Mouse (Mus musculus) brain, adult 2 months (tissue): Measurements from ENCODE around the gene Rpl13a.
"Not testable (repeated sequence)": the region's sequence is repeated elsewhere in the genome, so short reads cannot be mapped to it uniquely, and the experiment has no call there.

Experiments used
- DNase-seq: peaks from one replicate; pipeline ENCODE4 v3.0.0; 2011; ENCODE audit warnings: low read depth, low spot score

Rpl13a gene

DNA sequence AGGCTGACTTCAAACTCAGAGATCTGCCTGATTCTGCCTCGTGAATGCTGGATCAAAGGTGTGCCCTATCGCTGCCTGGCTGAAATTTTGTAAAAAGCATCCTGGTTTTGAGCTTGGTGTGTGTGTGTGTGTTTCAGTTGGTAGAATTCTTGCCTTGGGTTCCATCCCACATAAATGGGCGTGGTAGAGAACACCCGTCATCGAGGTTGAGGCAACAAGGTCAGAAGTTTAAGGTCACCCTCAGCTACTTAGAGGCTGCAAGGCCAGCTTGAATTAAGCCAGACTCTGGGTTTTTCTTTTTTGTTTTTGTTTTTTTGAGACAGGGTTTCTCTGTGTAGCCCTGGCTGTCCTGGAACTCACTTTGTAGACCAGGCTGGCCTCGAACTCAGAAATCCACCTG, 10.2 kb downstream of the Rpl13a start:
- no peak for DNase-seq

DNA sequence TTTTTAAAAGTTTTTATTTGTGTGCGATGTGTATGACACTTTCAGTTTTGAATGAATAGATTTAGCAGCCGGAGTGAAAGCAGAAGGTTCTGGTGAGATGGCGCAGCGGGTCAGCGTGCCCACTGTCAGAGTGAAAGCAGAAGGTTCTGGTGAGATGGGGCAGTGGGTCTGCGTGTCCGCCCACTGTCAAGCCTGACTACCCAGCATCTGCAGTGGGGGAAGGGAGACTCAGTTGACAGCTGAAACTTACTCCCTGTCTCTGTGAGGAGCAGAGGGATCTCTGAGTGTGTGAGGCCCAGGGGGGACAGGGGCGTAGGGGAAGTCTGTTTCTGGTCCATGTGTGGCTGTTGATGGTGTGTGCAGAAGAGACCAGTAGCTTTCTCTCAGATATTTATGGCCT, 11.0 kb downstream of the Rpl13a start:
- no peak for DNase-seq

DNA sequence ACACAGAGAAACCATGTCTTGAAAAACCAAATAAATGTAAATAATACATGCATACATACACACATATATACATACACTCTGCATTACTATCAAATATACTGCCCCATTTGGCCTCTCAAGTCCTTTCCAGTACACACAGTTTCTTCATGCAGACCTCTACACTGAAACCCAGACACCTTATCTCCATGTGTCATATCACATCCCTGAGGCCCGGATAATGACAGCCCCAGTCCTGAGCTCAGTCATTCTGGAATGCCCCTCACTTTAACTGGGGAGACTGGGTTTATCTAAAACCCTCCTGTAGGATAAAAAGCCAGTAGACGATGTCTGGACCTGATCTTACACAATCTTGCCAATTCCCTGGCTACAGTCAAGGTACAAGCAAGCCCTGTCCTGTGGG, 15.1 kb downstream of the Rpl13a start:
- DNase-seq: no peak

DNA sequence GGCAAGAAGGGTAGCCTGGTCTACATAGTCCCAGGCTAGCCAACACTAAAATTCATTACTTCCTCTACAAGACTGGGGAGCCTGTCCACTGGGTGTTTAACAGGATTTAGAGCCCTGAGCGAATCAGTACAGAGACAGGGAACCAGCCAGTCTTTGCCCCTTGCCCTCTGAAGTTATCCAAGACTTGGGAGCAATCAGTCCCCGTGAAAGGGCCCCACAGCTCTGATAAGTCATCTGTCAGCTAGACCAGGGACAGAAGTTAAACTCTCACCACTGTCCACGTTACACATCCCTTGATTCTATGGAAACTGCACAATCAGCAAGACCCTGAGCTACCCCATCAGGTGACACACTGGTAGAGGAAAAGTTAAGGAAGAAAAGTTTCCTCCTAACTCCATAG, 16.0 kb downstream of the Rpl13a start:
- DNase-seq: no peak

DNA sequence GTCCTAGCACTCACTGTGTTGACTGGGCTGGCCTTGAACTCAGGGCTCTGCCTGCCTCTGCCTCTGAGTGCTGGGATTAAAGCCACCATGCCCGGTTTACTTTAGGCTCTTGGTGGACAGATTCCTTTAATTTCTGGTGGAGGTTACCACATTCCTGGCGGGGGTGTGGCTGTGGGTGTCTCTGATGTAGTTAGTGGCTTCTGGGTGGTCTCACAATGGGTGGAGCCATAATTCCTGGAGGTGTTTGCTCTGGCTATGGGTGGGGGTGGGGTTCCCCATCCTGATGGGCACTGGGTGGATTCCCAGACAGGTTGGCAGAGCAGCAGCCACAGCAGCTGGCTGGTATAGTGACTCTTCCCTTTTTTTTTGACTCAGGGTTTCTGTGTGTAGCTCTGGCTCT, 16.6 kb downstream of the Rpl13a start:
- no peak for DNase-seq

DNA sequence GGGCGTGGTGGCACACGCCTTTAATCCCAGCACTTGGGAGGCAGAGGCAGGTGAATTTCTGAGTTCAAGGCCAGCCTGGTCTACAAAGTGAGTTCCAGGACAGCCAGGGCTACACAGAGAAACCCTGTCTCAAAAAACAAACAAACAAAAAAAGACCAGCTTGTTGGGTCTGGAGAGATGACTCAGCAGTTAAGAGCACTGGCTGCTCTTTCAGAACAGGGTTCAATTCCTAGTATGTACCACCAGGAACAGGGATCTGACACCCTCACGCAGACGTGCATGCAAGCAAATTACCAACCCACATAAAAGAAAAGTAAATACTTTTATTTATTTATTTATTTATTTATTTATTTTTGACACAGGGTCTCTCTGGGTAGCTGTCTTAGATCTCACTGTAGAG, 18.5 kb downstream of the Rpl13a start:
- not testable (repeated sequence) for DNase-seq

DNA sequence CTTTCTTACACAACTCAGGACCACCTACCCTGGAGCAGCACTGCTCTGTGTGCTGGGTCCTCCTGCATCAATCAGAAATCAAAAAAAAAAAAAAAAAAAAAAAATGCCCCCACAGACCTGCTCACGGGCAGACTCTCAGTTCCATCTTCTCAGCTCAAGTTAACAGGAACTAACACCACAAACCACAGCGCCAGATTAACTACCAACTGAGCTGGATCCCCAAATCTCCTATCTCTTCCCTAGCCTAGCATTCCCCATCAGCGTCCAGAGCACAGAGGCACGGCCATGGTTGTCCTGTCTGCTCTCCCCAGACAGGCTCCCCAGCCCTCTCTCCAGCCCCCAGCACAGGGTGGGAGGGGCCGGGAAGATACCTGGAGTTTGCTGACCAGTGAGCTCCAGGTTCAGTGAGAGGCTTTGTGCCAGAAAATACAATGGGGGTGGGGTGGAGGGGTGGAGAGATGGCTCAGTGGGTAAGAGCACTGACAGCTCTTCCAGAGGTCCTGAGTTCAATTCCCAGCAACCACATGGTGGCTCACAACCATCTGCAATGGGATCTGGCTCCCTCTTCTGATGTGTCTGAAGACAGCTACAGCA, 21.4 kb downstream of the Rpl13a start:
- DNase-seq: no peak

DNA sequence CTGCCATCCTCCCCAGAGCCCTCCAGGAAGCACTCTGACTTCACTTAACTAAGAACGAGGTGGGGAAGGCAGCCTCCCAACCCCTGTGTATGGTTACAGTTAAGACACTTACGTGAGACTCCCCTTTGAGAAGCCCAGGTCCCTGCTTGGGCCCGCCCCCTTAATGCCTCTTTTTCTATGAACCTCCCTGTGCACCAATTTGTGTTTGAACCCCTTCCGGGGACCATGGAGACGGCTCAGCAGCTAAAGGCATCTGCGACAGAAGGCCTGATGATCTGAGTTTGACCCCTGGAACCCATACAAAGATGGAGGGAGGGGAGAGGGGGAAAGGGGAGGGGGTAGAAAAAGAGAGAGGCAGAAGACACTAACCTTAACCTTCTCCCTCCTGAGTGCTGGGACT, 22.1 kb downstream of the Rpl13a start:
- DNase-seq: no peak

DNA sequence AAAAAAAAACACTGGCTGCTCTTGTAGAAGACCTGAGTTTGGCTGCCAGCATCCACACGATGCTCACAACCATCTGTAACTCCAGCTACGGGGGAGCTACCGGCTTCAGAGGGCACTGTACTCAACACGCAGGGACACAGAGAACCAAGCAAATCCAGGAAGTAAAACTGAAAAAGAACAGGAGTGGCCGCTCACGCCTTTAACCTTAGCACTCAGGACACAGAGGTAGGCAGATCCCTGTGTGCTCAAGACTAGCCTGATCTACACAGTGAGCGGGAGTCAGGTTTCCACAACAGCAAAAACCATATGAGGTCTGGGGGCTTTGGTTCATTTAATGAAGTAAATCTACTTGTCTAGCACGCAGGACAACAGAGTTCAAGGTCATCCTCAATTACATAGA, 23.1 kb downstream of the Rpl13a start:
- no peak for DNase-seq

DNA sequence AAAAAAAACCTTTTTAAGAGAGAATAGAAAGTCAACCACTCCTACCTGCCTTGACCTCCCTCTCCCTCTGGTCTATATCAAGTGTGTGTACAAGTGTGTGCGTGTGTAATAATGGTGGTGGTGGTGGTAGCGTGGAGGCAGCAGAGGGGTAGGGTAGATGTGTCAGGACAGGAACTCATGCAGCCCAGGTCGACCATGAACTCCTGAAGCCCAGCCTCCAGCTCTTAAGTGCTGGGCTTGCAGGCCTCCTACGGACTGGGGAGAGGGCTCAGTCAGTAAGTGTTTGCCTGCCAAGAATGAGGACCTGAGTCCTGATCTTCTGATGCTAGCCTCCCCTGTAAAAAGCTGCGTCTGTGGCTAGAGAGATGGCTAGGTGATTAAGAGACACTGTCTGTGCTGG, 23.6 kb downstream of the Rpl13a start:
- DNase-seq: no peak

DNA sequence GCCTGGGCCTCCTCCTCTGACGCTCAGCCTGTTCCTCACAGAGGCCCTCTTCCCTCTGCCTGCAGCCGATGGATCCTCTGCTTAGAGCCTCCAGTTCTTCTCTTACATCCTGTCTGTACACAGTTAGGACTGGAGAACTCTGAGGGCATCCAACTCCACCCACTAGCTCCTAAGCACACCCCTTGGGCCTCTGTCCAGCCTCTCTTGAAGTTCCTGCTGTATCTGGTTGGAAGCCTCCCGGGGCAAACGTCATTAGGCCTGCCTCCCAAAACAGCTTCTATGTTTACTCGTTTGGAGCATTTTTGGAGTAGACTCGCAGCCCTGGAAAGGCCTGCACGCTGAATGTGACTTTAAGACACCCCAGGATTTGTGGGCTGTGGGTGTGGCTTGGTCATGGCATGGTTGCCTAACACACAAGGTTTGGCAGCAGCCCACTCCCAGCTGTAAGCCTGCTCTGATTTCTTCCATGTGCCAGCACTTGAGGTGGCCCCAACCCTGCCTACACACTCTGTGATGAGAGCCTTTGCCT, 24.8 kb downstream of the Rpl13a start, which contains the start of gene Fcgrt:
TSS of gene Fcgrt (minus strand) at position 200 of the 529 bp plus-strand sequence.
- DNase-seq: peak; percentile 83

DNA sequence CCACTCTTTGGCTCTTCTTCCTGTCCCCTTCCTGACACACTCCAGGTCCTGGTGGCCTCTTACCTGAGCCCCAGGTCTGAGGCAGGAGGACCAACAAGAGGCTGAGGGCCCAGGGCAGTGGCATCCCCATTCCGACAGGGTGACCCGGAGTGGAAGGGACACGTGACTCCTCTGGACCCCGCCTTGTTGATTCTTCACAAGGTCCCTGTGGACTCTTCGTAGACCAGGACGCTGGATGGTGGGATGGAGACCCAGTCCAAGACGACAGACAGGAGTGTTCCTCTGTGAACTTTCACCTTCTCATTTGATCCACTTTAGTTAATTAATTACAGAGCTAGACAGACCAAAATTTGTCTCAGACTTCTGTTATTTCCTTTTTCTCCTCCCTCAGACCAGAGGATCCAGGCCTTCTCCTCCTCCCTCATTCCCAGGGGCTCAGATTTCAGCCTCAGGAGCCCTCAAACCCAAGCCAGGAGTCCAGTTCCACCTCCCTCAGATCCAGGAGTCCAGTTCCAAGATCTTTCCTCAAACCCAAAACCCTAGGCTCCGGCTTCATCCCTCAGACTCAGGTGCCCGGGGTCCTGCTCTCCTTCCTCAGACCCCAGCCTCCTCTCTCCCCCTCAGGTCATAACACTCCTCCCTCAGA, 25.5 kb downstream of the Rpl13a start:
- DNase-seq: no peak

DNA sequence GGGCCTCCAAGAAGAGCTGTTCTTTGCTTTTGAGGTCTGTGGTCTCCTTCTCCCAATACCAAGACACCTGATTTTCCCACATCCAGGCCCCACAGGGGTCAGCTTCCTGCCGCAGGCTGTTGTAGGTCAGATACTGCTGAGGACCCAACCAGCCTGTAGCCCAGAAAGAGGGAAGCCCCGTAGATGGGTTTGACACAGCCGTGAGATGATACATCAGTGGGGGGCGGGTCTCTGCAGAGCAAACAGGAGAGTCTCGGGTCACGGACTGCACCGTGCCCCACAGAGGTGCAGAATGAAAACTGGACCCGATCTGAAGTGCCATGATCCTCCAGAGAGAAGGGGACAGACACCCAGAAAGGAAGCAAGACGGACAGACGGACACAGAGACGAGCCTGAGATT, 26.1 kb downstream of the Rpl13a start:
- no peak for DNase-seq

DNA sequence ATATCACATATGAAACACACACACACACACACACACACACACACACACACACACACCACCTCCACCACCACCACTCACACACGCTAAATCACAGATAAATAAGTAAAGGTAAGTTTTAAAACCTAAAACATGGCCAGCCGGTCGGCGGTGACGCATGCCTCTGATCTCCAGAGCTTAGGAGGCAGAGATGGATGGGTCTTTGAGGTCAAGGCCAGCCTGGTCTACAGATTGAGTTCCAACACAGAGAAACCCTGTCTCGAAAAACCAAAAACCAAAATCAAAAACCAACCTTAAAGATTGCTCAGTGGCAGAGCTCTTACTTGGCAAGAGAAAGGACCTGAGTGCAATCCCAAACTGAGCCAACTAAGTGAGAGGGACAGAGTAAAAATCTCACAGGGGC, 28.5 kb downstream of the Rpl13a start:
- DNase-seq: no peak

DNA sequence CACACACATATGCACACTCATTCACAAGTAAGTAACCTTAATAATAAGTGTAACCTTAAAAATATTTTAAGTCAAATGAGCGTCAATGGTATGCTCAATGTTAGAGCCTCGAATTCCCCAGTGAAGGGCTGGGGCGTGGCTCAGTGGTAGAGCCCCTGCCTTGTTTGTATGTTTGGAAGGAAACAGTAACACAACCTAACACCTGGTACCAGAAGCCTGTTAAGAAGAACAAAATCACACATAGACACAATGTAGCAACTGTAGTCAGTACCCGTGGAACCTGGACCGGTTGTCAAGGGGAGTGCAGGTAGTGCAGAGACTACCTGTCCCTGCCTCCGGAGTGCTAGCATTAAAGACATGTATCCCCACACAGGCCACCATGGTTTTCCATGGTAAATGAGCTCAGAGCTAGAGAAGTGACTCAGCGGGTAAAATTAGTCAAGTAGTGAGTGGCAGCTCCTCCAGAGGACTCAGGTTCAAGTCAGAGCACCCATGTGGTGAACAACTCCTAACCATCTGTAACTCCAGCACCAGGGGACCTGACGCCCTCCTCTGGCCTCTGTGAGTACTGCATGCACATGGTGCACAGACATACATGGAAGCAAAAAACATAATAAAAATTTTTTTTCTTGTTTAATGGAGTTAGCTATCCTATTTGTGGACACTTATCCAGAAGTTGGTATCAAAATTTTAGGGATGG, 29.9 kb downstream of the Rpl13a start:
- no peak for DNase-seq

DNA sequence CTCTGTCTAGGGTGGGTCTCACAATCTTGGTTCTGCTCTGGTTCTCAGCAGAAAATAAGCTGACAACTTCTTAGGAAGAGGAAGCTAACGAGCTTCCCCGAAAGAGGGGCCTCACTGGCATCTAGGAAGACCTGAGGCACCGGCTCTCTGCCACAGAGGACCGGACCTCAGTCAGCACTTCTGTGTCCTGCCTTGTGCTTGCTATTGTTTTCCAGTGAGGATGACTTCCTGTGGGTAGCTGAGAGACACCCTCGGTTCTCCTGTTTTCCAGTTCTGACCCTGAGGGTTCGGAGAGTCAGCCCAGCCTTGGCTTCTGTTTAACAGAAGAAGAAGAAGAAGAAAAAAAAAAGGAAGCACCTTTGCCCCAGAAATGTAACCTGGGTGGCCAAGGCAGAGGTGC, 31.1 kb downstream of the Rpl13a start:
- no peak for DNase-seq

DNA sequence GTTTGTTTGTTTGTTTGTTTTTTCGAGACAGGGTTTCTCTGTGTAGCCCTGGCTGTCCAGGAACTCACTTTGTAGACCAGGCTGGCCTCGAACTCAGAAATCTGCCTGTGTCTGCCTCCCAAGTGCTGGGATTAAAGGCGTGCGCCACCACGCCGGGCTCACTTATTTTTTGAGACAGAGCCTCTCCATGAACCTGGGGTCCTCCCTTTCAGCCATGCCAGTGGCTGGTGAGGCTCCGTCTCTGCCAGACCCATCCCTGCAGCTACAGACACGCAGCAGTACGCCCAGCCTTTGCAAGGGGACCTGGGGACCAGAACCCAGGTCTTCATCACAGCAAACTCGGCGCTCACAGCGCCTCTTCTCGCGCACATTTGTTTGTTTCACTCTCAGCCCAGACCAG, 32.6 kb downstream of the Rpl13a start:
- not testable (repeated sequence) for DNase-seq

DNA sequence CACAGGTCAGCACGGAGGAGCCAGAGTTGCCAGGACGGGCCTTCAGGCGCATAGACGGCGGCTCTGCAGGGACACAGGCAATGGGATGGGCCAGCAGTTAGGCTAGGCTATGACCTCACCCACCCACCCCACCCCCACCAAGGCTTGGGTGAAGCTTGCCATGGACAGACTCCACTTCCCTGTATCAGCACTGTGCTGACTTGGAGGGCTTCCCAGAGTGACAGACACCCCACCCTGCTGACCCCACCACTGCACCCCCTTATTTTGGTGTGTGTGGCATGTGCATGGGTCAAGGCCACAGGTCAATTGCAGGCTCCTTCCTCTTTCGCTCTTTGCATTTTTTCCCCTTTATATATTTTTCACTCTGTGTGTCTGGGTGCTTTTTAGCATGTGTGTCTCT, 33.2 kb downstream of the Rpl13a start:
- DNase-seq: no peak

DNA sequence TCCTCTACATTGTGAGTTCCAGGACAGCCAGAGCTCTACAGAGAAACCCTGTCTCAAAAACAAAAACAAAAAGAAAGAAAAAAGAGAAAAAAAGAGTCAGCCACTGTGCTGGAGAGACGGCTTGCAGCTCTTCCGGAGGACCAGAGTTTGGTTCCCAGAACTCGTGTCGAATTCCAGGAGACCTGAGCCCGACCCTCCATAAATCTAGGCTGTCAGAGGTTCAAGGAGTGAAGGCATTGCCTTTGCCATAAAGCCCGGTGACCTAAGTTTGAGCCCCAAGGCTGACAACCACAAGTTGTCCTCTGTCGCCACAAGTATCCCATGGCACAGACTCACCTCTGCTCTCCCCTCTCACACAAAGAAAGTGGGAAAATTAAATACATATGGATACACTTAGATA, 34.4 kb downstream of the Rpl13a start:
- DNase-seq: no peak

DNA sequence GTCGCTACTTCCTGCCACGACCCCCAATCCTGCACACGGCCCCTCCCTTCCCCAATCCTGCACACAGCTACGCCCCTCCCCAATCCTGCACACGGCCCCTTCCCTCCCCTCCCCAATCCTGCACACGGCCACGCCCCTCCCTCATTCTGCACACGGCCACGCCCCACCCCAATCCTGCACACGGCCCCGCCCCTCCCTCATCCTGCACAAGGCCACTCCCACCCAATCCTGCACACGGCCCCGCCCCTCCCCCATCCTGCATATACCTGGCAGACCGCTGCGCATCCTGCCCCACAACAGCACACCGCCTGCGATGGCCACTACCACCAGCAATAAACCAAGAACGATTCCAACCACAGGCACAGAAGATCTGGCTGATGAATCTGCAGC, 35.0 kb downstream of the Rpl13a start:
- no peak for DNase-seq

DNA sequence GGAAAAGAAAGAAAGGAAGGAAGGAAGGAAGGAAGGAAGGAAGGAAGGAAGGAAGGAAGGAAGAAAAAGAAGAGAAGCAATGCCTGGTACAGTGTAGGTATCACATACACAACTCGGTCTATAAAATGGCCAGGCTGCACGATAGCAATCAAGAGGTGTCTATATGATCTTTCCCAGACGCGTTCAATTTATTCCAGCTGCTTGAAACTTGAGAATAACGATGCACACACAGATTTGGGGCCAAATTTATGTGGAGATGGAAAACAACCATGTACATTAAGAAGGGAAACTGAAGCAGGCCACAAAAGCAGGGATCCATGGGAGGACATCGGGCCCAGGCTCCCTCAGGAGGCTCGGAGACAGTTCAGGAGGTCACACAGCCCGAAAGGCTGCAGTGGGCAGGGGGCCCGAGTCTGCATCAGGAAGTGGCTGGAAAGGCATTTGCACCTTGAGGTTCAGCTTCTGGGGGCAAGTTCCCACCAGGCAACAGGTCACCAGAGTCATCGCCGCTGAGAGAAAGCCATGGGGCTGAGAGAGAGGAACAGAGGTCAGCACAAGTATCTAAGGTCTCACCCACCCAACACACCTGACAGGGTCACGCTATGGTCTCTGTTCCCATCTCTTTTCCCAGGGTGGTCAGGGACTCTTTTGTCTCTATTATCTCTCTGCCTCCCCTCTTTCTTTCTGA, 35.6 kb downstream of the Rpl13a start:
- no peak for DNase-seq

DNA sequence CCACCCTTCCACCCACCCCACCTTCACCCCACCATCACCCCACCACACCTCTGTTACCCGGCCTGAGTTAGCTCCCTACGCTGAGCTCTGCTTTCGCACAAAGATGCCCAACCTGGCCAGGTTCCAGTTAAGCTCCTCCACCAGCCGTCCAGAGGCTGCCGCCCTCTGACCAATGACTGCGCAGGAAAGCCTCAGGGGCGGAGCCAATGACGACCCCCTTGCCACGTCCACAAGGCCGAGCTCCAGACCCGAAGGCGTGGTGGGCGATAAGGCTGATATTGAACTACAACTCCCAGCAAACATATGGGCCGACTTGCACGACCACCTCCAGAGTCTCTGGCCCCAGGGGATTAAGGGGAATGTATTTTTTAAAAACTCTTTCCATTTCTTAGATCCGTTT, 36.5 kb downstream of the Rpl13a start, which contains the start of gene Rcn3:
TSS of gene Rcn3 (minus strand) at position 174 of the 400 bp plus-strand sequence.
- DNase-seq: peak; percentile 37
